Mouse (Mus musculus) bone marrow, adult 2 months (tissue): Measurements from ENCODE around the gene Bricd5.

Source experiments
- CTCF ChIP-seq: fragments of 200-500 bp; IDR thresholded peaks from 2 replicates; pipeline ENCODE4 v1.5.1; 2011; ENCODE audit warnings: low read length, control low read depth; ENCODE audit not compliant: control insufficient read depth, insufficient read depth
- POLR2A ChIP-seq: fragments of 200-500 bp; IDR thresholded peaks from 2 replicates; pipeline ENCODE4 v1.6.1; 2011; ENCODE audit warnings: low read depth, mild to moderate bottlenecking, control low read depth, low read length, borderline replicate concordance; ENCODE audit not compliant: control insufficient read depth

DNA sequence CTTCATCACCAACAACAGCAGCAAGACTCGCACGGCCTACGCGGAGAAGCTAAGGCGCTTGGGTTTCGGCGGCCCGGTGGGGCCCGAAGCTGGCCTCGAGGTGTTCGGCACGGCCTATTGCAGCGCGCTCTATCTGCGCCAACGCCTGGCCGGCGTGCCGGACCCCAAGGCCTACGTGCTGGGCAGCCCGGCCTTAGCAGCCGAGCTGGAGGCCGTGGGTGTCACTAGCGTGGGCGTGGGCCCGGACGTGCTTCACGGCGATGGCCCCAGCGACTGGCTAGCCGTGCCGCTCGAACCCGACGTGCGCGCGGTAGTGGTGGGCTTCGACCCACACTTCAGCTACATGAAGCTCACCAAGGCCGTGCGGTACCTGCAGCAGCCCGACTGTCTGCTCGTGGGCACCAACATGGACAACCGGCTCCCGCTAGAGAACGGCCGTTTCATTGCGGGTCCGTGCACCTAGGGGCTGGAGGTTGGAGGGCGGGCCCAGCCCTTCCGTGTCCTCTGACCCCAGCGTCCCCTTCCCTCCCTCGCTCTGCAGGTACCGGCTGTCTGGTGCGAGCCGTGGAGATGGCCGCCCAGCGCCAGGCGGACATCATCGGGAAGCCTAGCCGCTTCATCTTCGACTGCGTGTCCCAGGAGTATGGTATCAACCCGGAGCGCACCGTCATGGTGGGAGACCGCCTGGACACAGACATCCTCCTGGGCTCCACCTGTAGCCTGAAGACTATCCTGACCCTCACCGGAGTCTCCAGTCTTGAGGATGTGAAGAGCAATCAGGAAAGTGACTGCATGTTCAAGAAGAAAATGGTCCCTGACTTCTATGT lies 2.8 kb upstream of the Bricd5 start:
- TF ChIP-seq CTCF (no peak), POLR2A (peak; percentile 22; the same call in 1 of the 2 replicates)
